Mouse (Mus musculus) spleen, embryonic (tissue): ENCODE results near the gene Ttc41.
"Not testable (repeated sequence)": the region's sequence is repeated elsewhere in the genome, so short reads cannot be mapped to it uniquely, and the experiment has no call there.

Source experiments
- CTCF ChIA-PET: fragments of 350-600 bp; sonication (Branson Sonifier 250); formaldehyde crosslinking; loops from one replicate; lab custom pipeline; 2022; lab: Charles Lee

Gene Ttc41

DNA sequence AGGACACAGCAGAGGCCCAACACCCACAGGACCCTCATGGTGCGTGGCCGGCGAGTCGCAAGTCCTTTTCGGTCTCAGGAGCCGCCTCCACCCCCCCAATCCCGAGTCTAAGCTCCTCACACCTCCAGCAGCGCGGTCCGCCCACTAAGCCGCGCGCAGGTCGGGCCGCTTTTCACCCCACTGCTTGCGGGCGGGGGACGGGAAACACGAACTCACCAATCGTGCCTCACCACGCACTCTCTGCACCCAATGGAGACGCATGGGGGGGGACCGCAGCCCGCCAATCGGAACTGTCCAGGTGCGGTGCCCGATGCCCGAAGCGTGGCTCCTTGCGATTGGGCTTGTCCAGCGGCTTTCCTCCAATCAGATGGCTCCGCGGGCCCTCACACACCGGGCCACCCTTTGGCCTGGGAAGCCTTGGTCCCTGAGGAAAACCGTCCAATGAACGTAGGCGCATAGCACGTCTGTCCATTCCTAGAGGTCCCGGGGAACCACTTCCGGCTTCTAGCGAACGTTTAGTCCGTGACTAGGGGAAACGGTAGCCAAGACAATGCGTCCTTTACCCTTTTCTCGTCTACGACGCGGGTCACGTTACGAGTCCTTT is at the start of gene Ttc41, which contains the start of gene Hsp90b1:
Ttc41 (plus strand) TSS at position 494 of the 604 bp plus-strand sequence.
Hsp90b1 (minus strand) TSS at position 192 of the 604 bp plus-strand sequence.
- CTCF ChIA-PET, result interaction anchor here (1.0 kb wide), 1 partner anchor 10 kb away, joined by 4 read pairs; no protein-coding TSS in a partner anchor

DNA sequence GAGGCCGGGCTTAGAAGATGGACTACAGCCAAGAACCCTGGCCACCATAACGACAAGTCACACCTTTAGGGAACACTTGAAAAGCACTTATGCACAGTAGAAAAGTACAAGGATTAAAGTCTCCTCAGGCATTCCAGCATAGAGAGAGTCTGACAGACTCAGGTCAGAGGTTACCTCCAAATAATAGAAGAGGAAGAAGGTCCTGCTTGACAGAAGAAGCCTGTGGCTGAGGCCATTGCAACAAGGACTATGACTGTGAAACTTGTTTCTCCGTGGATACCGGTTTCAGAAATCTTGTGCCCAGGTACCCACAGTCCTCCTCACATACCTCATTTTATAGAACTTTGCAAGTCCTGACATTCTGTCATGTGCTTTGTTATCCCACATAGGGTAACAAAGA is 35.1 kb upstream of the Ttc41 start:
- CTCF ChIA-PET, result not testable (repeated sequence)

DNA sequence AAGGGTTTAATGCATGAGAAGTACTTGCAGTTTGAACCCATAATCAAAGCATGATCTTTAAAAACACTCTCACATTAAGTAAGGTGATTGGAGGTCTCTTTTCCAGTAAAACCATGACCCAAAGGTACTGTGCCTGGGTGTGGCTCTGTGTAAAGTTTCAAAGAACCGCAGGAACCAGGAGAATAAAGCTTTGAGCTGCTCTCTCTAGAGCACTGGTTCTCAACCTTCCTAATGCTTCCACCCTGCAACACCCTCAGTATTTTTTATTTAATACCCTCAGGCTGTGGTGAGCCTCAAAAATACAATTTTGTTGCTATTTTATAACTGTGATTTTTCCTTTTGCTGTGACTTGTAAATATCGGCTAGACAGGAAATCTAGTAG is 20.8 kb upstream of the Ttc41 start:
- CTCF ChIA-PET, result not testable (repeated sequence)

DNA sequence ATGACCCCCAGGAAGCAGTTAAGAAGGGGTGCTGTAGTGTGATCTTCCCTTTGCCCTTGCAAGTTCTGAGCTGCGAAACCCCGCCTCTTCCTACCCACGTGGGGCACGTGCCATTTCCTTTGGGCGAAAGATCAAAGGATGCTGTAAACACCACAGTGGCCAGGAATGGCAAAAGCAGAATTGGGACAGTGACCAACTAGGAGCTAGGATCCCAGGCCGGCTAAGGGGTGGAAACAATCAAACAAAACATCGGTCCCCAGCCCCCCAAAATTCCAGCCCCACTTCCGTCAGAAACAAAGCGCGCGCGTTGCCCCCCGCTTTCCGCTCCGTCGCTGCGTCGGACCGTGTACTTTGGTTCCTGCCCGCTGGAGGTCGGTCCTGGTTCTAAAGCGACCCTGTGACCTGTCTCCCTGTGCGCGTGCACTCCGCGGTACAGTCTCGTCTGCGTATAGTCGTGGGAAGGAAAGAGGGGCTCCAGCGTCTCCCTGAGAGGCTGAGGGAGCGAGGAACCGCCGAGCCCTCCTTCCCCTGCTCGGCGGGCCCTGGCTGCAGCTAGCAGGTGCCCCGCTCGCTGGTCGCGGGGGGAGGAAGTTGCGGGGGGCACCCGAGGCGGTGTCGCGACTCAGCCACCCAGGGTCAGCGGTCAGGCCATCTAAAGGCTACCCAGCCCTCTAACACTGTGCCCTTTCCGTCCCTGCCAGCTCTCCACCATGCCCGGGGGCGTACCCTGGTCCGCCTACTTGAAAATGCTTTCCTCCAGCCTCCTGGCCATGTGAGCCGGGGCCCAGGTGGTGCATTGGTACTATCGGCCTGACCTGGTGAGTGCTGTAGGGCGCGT is 20.2 kb upstream of the Ttc41 start:
- CTCF ChIA-PET, result not testable (repeated sequence)

DNA sequence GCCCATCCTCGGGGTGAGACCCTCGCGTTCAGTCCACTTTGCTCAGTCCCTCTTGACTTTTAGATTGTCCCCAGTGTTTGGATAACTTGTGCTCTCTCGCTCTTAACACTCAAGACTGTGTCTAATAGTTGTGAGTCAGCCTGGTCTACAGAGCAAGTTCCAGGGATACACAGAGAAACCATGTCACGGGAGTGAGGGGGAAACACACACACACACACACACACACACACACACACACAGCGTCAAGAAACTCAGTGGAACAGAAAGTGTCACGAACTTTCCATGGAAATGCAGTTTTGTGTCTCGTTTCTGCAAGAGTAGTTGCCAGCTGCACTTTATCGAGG is 19.6 kb upstream of the Ttc41 start:
- CTCF ChIA-PET, result not testable (repeated sequence)

DNA sequence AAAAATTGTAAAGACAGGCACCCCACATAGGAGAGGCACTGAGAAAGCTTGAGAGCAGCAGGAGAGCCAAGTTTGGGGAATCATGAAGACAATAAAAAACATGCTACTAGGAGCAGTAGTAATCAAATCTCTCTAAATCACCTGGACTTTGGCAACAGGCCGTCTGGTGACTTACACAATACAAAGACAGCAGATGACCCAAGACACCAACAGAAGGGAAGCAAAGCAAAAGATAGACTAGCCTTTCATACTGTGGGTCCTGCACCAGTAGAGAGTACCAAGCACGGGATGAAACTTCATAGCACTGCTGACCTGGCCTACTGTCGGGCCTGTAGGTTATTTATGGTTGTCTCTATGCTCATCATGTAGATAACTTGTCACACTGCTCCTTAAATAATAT is 5.4 kb upstream of the Ttc41 start:
- CTCF ChIA-PET, result no interaction called here

DNA sequence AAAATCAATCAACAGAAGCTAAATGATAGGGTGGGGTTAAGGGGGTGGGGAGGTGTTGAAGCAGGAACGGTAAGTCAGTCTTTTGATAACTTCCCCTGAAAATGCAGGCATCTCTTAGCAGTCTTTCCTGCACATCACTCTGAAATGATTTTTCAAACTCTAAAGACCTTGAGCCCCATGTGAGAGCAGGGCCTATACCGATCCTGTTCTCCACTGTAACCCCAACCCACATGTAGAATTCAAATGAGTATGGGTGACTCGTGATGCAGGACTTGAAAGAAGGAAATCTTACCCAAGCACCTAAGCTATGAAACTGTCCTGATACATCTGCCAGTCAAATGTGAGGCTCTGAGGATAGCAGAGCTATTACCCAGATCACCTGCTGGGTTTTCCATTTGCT is 4.6 kb upstream of the Ttc41 start:
- CTCF ChIA-PET, result no interaction called here

DNA sequence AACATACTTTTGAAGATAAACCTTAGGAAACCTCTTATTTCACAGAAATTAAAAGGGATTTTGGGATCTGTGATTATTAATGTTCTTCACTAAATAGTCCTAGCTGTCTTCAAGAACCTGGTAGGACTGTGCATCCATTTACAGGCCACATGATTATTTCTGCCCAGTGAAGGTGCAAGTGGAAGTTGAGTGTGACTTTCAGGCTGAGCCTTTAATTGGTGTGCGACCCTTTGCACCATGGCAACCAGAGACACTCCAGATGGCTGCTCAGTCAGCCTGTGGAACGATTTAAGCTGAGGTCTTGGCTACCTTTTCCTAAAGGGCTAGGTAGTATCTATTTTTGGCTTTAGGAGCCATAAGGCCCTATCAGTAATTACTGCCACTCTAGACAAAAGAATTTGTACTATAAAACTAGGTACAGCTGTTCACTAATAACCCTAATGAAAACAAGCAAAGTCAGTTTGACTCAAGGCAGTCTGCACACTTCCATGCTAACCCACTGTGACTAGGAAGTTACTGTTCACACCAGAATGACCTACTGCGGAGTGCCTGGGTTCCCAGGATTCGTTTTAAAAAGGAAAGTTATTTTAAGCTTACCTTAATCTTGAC is 3.2 kb upstream of the Ttc41 start:
- CTCF ChIA-PET, result no interaction called here

DNA sequence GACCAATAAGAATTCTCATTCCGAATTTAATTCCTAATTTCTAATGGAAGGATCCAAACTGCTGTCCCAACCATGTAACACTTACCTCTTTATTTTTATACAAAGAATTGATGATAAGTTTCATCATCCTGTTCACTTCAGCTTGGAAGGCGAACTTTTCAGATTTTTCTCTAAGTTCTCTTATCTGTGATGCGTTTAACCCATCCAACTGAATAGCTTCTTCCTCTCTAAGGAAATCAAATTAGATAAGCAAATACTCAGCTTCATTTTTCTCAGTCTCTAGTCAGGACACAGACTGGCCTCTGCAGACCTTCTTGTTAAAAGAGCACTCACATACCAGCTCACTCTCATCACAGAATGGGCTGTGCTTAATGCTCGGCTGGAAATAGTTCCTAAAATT is 2.2 kb upstream of the Ttc41 start:
- CTCF ChIA-PET, result no interaction called here

DNA sequence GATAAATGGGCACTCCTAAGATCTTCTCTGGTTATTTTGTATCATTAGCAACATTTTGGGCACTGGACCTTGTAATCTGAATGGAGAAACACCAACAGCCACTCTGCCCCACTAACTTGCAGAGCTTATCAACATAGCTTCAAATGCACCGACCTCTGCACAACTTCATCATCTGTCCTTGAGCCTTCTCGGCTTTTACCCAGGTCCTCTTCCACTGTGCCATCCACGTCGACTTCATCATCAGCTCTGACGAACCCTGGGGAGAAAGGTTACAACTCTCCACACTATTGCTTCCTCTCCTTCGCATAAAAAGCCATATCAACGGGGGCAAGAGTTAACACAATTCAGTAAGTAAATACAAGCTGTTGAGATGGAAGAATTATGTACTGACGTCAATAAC is 1.5 kb upstream of the Ttc41 start:
- CTCF ChIA-PET, result interaction anchor here (1.0 kb wide), 1 partner anchor 9 kb away, joined by 4 read pairs; no protein-coding TSS in a partner anchor

DNA sequence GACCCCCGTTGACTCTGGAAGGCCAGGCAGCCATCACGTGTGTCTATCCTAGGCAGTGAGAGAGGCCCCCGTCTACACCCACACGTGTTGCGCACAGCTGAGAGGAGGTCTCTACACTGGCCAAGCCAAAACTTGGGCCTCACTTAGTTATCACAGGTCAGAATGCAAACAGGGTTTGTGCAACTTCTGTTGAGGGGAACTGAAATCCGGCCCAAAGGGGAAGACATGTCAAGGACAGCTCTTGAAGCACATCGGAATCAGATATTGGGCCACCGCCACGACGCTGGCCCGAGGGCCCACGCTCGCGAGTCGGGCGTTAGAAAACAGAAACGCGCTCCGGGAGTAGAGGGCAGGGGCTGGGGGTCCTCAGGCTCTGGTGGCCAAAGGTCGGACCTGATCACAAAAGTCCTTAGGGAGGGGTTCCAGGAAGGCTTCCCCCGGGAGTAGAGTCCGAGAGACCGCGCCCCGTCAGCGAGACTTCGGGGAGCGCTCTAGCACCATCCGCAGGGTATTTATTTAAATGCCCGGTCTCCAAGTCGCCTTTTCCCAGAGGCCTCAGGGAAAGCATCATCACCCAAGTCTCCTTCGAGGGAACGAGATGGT is 921 bp upstream of the Ttc41 start:
- CTCF ChIA-PET, result interaction anchor here (1.0 kb wide), 1 partner anchor 10 kb away, joined by 4 read pairs; no protein-coding TSS in a partner anchor

DNA sequence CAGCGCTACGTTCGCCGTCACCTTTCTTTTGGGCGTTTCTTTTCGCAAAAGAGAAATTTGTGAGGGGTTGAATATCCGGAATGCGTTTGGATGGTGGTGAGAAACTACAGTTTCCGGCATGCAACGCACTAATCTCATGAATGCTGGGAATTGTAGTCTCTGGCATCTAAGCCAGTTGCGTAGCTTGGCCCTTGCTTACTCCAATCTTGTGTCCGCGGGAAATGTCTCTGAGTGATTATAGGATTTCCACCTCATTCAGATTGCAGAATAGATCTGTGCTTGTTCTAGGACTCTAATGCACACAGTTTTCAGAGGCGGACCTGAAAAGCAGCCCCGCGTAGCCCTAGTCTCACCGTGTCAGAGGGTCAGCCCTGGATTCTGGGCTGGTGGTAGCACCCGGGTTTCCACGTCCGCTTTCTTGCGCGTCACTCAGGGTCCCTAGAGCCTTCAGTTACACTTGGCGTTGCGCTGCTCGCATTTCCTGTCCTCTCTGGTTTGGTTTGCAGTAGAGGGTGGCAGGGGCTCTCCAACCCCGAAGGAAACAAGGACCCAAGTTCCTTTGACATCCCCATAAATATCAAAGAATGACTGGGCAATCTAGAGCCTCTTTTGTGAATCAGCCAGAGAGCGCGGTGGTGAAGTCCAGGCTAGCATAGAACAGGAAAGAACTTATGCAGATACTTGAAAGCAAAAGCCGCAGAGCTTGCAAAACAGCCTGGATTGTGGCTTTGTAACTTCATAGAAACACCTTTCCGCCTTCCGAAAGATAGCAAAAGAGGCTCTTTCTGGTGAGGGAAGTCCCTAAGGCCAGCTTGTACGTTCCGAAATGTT is 526 bp downstream of the Ttc41 start:
- CTCF ChIA-PET, result no interaction called here

DNA sequence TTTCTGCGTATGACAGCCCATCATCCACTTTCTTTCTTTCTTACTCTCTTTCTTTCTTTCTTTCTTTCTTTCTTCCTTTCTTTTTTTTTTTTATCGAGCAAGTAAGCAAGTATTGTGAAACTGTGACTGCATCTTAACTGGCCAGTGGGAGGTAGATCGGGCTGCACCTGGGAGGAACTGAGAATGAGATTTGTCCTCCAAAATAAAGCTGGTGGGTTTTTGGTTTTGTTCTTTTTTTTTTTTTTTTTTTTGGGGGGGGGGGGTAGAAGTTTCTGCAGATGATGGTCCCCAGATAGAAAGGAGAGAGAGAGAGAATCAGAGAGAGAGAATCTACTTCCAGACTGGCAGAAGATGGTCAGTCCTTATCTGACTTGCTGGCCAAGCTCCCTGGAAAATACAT is 1.5 kb downstream of the Ttc41 start:
- CTCF ChIA-PET, result interaction anchor here (0.7 to 1.2 kb wide), 2 partner anchors 13 to 223 kb away, joined by 4 to 5 read pairs; no protein-coding TSS in a partner anchor

DNA sequence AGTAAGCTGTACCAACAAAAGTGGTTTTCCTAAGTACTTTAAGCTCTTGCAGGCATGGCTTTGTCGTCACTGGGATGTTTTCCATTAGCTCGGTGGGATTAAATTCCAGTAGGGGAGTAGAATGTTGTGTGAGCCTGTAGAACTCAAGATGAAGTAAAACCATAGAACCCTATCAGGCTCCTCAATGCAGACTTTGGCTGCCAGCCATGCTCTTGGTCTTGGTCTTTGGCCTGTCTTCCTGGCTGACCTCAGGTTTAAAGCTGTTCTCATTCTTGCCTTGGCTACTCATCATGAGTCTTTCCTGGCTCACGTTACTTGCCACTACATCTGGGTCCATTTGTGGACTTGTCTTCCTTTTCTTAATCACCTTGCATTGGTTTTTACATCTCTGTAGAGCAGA is 6.5 kb downstream of the Ttc41 start:
- CTCF ChIA-PET, result no interaction called here

DNA sequence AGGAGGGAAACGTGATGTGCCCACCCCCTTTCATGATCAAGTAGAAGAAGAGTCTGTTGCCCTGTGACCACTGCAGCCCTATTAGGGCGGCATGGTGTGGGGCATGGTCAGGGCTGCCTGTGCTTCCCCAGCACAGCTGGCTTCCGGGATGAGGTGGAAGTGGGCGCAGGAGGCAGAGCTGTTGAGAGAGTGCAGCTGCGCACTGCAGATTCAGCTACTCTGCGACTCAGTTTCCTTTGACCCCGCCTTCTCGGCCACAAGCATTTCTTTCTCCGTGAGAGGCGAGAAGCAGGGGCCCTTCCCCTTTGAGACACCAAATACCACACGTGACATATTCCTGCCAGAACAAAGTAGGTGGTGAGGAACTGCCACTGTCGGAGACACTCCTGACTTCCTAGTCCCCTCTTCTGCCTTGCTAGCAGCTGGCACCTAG is 22.0 kb downstream of the Ttc41 start:
- CTCF ChIA-PET, result interaction anchor here (0.8 kb wide), 1 partner anchor 706 kb away, joined by 8 read pairs; no protein-coding TSS in a partner anchor

DNA sequence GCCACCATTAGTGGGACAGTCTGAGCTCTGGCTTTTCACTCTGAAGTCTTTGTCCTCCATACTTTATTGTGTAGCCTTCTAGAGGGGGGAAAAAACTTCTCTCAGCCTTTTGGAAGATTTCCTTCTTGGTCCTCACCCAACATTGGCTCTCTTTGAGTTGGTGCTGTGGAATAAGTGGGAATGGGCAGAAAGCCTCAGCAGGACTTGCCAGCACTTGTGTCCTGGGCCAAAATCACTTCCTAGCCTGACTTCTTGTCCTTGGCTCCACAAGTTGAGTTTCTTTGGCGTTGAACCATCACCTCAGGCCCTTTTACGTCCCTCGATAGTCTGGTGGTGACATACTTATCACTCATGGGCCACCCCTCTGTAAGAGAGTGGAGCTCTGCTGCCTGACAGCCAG is 22.6 kb downstream of the Ttc41 start:
- CTCF ChIA-PET, result interaction anchor here (0.7 kb wide), 1 partner anchor 21 kb away, joined by 3 read pairs; no protein-coding TSS in a partner anchor

DNA sequence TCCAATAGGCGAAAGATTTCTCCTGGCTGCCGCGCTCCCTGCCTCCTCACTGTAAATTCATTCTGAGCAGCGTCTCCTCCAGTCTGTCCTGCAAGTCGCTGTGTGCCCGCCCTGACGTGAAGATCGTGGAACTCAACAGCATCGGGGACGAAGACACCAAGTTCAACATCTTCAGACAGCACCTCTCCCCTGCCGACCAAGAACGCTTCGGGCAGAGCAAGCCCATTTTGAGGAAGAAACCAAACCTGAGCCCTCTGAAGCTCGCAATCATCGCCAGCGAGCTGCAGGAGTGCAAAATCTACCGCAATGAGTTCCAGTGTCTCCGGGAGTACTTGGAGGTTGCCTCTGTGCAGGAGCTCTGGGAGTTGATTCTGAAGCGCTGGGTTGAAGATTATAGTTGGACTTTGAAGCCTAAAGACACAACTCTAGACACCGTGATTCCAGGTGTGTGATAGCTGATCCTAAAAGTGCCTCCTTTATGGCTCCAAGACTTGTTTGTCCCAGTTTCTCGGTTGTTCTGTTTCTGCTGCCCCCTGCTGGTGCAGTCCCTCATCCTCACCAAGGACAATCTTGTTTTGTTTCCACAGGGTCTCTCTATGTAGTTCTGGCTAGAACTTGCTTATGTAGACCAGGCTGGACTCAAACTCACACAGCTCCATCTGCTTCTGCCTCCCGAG is 25.4 kb downstream of the Ttc41 start:
- CTCF ChIA-PET, result interaction anchor here (0.7 kb wide), 1 partner anchor 642 kb away, joined by 9 read pairs; no protein-coding TSS in a partner anchor

DNA sequence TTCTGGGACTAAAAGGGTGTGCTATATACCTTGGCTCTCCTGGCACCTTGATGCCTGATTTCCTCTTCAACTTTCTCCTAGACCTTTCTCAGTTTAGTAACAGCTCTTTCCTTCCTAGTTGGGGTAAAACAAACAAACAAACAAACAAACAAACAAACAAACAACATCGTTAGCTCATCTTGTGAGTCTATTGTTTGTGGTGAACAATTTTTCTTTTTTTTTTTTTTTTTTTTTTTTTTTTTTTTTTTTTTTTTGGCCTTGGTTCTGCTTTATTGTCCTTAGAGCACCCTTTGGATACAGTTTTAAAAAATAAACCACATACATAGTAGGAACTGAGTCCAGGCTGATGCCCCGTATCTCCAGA is 25.9 kb downstream of the Ttc41 start:
- CTCF ChIA-PET, result interaction anchor here (0.7 kb wide), 1 partner anchor 642 kb away, joined by 9 read pairs; no protein-coding TSS in a partner anchor

DNA sequence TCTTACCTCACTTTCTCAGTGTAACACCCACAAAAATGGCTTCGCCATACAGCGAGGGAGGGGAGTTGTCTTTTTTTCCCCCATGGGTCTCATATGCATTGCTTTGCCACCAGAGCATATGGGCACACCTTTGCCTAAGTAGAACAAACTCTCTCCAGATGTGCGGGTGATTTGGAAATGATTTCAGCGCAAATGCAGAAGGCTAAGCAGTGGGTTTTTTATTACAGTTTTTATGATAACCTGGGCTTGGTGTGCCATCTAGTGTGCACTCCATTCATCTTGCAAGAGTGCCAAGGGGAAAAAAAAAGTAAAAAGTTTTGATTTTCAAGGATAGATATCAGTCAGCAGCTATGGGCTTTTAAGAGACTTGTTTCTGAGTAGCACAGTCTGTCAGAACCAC is 29.4 kb downstream of the Ttc41 start:
- CTCF ChIA-PET, result no interaction called here

DNA sequence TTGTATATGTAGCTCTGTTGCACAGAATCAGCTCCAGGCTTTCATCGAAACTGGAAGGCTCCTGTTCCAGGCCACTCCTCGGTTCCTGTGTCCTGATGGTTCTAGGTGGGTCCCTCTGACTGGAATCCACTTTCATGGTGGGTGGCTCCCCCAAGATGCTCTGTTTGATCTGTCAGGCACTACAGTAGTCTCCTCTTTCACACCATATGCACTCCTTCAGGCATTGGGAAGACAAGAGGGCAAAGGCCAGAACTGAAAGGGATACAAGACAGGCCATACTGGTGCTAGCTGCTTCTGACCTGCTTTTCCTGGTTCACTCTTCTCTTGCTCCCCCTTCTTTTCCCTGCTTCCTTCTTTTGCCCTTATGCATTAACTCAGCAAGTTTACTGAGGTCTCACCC is 37.3 kb downstream of the Ttc41 start:
- CTCF ChIA-PET, result no interaction called here
